Mouse (Mus musculus): ENCODE measurements around the gene Nsl1.

Nsl1 gene

DNA sequence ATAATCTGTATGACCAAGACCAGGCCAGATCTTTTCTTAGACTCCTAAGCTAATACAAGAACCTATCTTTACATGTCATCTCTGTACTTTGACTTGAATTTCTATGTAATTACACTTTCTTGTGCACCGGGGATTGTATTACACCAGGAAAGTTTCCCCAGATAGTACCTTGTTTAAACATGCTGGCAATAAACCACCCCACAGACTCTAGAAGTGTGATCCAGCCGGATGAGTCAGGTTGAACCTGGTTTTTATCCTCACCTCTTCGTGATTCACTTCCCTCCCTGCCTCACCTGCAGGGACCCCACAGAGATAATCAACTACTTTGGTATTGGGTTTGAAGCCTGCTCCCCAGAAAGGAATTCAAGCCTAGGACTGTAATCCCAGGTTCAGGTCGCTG is 72.6 kb downstream of the Nsl1 start:
- no peak for DNase-seq (ENCODE audit: low spot score in 2 of 2)

Data from right cerebral cortex, postnatal 10 days (tissue).